Mouse (Mus musculus): ENCODE measurements around the gene Hpse2.
A peak's percentile ranks its signal among the peaks of the same experiment; 100 is the strongest.
"Not testable (repeated sequence)": the region's sequence is repeated elsewhere in the genome, so short reads cannot be mapped to it uniquely, and the experiment has no call there.

Hpse2 gene

GRCm38 (mm10) chr19:43388017-43388904 lies at the start of gene Hpse2:
TSS of gene Hpse2 (minus strand) at chr19:43388355.
- DNase-seq (ENCODE audit: extremely low spot score, low read depth, low spot score), result no peak

- DNase-seq (ENCODE audit: extremely low spot score, low read depth, low spot score), result no peak
These were observed 39.5 kb upstream of the Hpse2 start for GRCm38 (mm10) chr19:43427446-43428224.

GRCm38 (mm10) chr19:43424082-43424481 lies 35.9 kb upstream of the Hpse2 start:
- DNase-seq (ENCODE audit: extremely low spot score, low read depth, low spot score), result no peak

GRCm38 (mm10) chr19:43420506-43420905 lies 32.4 kb upstream of the Hpse2 start:
- DNase-seq (ENCODE audit: extremely low spot score, low read depth, low spot score), result no peak

- no peak for DNase-seq (ENCODE audit: extremely low spot score, low read depth, low spot score)
These were observed 27.4 kb upstream of the Hpse2 start for GRCm38 (mm10) chr19:43415565-43415964.

GRCm38 (mm10) chr19:43407181-43407580 lies 19.0 kb upstream of the Hpse2 start:
- DNase-seq (ENCODE audit: extremely low spot score, low read depth, low spot score), result no peak

GRCm38 (mm10) chr19:43396327-43396726 lies 8.2 kb upstream of the Hpse2 start:
- DNase-seq (ENCODE audit: extremely low spot score, low read depth, low spot score), result no peak

- no peak for DNase-seq (ENCODE audit: extremely low spot score, low read depth, low spot score)
These were observed 934 bp downstream of the Hpse2 start for GRCm38 (mm10) chr19:43387071-43387770.

- no peak for DNase-seq (ENCODE audit: extremely low spot score, low read depth, low spot score)
These were observed 1.9 kb downstream of the Hpse2 start for GRCm38 (mm10) chr19:43386041-43386952.

- DNase-seq (ENCODE audit: extremely low spot score, low read depth, low spot score), result no peak
These were observed 2.7 kb downstream of the Hpse2 start for GRCm38 (mm10) chr19:43385451-43385850.

- no peak for DNase-seq (ENCODE audit: extremely low spot score, low read depth, low spot score)
These were observed 3.1 kb downstream of the Hpse2 start for GRCm38 (mm10) chr19:43384978-43385431.

GRCm38 (mm10) chr19:43384346-43384977 lies 3.7 kb downstream of the Hpse2 start:
- DNase-seq (ENCODE audit: extremely low spot score, low read depth, low spot score), result no peak

- no peak for DNase-seq (ENCODE audit: extremely low spot score, low read depth, low spot score)
These were observed 29.3 kb downstream of the Hpse2 start for GRCm38 (mm10) chr19:43358830-43359229.

GRCm38 (mm10) chr19:43311125-43311524 lies 77.0 kb downstream of the Hpse2 start:
- peak; percentile 6 for DNase-seq (ENCODE audit: extremely low spot score, low read depth, low spot score)

GRCm38 (mm10) chr19:43306756-43307155 lies 81.4 kb downstream of the Hpse2 start:
- no peak for DNase-seq (ENCODE audit: extremely low spot score, low read depth, low spot score)

- DNase-seq (ENCODE audit: extremely low spot score, low read depth, low spot score), result not testable (repeated sequence)
These were observed 106.8 kb downstream of the Hpse2 start for GRCm38 (mm10) chr19:43281336-43281735.

GRCm38 (mm10) chr19:43243993-43244392 lies 144.2 kb downstream of the Hpse2 start:
- DNase-seq (ENCODE audit: extremely low spot score, low read depth, low spot score), result no peak

GRCm38 (mm10) chr19:43231711-43232110 lies 156.4 kb downstream of the Hpse2 start:
- no peak for DNase-seq (ENCODE audit: extremely low spot score, low read depth, low spot score)

- DNase-seq (ENCODE audit: extremely low spot score, low read depth, low spot score), result no peak
These were observed 194.6 kb downstream of the Hpse2 start for GRCm38 (mm10) chr19:43193562-43193961.
